Mouse (Mus musculus): ENCODE results near the gene Nrip1.

Gene Nrip1

DNA sequence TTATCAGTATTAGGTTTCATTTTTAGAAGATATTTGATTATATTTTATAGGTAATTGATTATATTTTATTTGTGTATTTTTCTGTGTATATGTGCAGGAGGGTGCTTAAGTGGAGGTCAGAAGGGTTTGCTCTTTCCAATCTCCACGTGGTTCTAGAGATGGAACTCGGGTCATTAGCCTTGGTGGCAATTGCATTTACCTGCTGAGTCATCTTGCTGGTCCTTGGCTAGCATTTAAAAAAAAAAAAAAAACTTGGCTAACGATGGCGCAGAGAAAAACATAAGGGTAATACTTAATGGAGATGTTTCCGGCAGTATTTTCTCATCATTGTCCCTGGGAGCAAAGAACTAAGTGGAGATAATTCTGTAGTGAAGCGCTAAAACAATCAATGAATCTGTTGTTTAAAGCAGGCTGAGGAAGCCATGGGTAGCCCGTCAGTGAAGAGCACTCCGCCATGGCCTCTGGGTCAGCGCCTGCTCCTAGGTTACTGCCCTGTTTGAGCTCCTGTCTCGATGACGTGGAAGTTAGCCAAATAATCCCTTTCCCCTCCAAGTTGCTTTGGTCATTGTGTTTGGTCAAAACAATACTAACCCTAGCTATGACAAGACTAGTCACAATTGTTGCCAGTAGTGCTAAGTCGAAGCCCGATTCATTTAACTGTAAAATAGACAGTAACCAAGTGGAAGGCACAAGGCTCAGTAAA, 25.8 kb downstream of the Nrip1 start:
- WGBS, result 74% methylated on average over 13 of the region's 13 CpGs

DNA sequence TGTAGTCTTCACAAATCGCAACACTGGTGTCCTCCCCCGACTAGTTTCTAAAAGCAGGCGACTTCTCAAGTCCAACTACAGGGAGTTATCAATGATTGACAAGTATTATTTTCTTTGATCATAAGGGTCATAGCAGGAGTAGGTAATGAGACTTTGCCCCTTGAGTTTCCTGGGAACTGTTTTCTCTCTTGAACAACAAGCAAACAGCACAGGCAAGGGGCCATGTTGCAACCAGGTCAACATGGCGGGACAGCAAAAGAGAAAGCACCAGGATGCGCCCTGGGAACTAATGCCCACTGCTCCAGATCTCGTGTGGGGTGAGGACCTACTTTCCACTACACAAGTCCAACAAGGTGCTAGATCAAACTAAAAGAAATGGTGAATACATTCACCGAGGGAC, 27.3 kb downstream of the Nrip1 start:
- WGBS, result 95% methylated on average over 7 of the region's 7 CpGs

GRCm38 (mm10) chr16:76344761-76345368, 28.8 kb downstream of the Nrip1 start:
- 70% methylated on average over 3 of the region's 3 CpGs for WGBS

DNA sequence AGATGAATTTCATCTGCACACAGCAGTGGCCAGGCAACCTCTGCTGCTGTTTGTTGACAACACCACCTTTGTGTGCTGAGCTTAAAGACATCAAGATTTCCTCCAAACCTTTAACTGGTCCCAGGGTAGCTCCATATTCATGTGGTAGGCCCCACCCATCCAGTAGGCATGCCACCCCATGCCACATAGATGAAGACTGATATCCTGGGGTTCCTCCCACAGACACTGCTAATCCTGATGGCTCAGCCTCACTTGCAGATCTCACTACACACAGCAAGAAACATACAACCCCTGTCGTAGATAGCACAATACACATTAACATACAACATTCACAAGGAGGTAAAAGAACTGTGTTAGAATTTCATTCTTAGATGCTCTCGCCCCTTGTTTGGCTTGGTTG, 29.6 kb downstream of the Nrip1 start:
- WGBS, result 96% methylated on average over 2 of the region's 2 CpGs

DNA sequence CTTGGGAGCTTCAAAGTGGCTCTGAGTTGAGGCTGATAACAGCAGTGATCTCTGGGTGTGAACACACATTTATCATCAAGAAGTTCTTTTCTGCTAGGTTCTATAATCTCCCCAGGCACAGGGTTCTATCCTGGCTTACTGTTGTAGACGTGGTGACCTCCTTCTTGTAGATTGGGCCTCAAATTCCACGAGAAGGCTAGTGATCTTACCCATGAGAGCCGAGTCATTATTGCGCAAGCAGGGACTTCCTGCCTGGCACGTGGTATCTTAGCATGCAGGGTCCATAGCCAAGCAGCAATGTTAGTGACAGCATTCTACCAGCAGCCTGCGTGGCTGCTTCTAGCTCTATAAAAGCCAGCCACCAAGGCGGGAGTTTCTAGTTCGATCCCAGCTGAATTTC, 32.0 kb downstream of the Nrip1 start:
- 73% methylated on average over 8 of the region's 8 CpGs for WGBS

DNA sequence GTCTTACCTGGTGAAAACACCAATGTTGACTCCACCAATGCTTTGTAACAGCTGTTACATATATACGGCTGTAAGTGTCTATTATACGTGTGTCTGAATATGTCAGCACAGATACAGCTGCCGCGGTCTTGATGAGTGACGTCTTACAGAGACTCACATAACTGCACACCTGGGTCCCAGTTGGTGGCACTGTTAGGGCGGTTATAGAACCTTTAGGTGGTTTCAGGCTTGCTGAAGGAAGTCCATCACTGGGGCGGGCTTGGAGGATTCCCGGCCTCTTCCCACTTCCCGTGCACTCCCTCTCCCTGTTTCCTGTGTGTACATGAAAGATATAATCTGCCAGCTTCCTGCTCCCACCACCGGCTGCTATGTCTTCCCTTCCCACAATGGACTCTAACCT, 34.4 kb downstream of the Nrip1 start:
- 67% methylated on average over 10 of the region's 10 CpGs for WGBS

- 60% methylated on average over 7 of the region's 7 CpGs for WGBS
Observed at GRCm38 (mm10) chr16:76337351-76337750, 36.3 kb downstream of the Nrip1 start.

DNA sequence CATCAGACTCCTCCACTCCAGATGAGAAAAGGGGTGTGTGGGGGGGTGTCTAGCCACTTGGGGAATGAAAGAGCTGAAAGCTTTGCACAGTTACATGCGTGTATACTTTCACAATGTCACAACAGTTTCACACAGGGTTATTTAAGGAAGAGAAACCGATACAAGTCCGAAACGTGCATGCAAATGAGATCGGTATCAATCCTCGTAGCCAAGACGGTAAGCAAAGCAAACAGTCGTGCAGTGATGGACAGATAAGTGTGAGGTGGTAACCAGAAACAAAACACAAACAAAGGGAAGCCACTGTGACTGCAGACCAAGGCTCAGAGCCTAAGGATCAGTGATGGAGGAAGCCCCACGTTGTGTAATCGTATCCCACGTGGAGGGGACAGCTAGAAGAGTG, 36.7 kb downstream of the Nrip1 start:
- WGBS, result 87% methylated on average over 11 of the region's 11 CpGs

DNA sequence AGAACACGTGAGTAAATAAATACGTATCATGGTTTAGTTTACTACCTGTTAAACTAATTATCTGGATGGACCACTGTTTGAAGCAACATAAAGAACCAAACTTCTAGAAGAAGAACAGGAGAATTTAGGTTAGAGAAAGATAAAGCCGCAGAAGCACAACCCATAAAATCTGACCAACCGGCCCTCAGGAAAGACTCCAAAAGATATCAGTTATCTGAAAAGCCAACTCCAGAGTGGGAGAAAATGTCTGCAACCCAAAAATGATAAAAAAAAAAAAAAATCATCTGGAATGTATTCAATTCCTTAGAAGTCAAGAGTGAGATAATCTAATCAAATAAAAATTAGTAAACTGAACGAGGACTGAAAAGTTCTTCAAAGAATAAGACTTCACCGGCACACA, 37.7 kb downstream of the Nrip1 start:
- WGBS, result 96% methylated on average over 6 of the region's 6 CpGs

- 76% methylated on average over 7 of the region's 7 CpGs for WGBS
Observed at GRCm38 (mm10) chr16:76332127-76332526, 41.5 kb downstream of the Nrip1 start.

GRCm38 (mm10) chr16:76331231-76331630, 42.4 kb downstream of the Nrip1 start:
- 57% methylated on average over 7 of the region's 7 CpGs for WGBS

DNA sequence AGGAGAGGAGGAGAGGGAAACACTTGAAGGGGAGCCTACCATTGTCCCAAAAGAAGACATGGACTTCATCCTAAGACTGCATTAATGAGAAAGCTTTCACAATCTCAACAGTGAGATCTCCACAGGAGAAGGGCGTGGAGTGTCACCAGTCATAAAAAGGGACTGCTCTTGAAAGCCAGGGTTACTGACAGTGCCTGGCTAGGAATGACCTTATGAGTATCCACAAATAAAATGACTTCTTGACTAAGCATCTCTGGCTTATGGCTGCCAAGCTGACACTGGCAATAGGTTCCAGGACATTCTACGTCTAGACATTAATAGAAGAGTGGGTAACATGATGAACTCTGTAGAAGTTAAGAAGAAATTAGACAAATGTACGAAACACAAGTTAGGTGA, 48.3 kb downstream of the Nrip1 start:
- WGBS, result 92% methylated on average over 3 of the region's 3 CpGs

DNA sequence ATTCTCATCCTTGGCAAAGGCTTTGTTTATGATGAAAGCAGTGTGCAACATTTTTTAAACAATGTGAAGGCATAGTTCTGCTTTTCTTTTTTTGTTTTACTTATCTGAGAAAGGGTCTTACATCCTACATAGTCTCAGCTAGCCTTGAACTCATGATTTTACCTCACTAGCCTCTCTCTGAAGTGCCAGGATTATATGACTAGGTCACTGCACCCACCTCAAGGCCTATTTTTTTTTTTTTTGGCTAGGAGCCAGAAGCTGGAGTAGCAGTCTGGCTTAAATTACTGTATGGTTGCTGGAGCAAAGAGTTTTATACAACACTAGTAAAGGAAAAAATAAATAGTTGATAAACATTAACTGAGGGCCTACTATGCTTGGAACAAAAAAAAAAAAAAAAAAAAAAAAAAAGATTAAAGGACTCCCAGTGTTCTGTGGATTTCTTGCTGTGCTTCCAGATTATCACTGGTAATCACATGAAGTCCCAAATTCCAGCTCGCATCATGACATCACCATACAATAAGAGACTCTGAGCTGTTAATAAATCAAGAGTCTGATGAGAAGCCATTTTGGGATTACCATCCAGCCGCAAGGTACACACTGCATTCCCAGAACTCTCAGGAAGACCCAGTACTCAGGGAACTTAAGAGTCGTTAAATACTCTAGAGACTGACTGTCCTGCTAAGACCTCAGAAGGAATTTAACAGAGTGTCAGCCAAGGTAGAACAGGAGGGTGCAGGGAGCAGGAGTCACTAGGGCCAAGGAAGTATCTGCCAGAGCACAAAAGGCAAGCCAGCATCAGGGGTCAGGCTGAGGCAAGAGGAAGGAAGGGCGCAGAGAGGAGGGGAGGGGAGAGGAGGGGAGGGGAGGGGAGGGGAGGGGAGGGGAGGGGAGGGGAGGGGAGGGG, 49.0 kb downstream of the Nrip1 start:
- WGBS, result 82% methylated on average over 3 of the region's 4 CpGs

DNA sequence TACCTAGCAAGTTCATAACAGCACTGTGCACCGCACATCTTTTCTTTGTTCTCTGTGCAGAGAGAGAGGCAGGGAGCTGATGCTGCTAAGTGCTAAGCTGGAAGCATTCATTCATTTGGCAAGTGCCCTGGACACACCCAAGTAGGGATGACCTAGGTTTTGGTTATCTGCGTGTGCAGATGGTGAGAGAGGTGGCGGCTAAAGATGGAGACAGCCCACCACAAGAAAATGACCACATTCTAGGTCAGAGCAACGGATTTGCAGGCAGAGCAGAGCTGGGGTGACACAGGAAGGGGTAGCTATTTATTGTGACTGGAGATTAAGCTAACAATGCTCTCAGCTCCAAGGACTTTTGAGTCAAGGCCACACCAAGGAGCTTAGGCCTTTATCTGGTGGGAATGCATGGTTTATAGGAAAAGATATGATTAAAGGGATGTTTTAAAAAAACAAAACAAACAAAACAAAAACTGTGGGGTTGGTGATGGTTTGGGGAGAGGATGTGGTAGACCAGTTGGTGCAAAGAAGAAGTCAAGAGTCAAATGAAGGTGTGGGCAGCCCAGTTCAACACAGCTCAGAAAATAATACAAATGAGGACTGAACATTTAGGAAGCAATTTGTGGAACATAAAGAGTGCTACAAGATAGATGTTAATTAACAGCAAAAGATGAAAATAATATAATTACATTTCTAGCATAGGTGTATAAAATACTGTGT, 49.9 kb downstream of the Nrip1 start:
- WGBS, result 76% methylated on average over 4 of the region's 4 CpGs

- WGBS, result 92% methylated on average over 2 of the region's 2 CpGs
Observed at GRCm38 (mm10) chr16:76323141-76323540, 50.5 kb downstream of the Nrip1 start.

GRCm38 (mm10) chr16:76321527-76322165, 52.0 kb downstream of the Nrip1 start:
- WGBS, result 13% methylated on average over 11 of the region's 11 CpGs

- 79% methylated on average over 5 of the region's 5 CpGs for WGBS
Observed at GRCm38 (mm10) chr16:76320118-76320473, 53.5 kb downstream of the Nrip1 start.

DNA sequence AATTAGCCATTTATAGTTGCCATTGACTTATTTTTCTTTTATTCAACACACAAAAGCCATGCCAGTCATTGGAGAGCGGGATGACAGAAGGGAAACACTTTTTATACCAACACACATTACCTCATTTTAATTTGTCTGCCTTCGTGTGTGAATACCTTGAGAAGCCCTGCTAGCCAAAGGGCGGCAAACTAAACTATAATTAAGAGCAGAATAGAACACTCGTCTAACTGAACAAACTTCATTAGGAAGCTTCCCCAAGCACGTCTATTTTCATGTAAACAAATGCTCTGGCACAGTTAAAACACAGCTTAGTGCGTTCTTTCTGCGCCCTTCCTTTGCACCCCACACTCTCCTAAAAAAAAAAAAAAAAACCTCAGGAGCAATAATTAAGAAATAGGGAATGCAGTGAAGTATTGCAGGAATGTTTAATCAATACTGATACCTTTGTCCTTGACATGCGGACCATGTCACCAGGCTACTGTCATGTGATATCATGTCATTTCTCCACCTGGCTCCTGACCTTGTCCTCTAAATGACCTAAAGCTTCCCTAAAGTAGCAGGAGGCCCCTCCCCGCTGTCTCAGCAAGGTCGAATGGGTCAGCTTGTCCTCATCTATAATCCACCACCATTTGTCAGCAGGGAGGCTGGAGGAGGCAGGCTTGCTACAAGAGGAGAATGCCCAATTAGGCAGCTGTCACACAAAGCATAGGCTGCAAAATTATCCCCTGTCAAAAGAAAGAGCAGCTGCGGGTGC, 54.1 kb downstream of the Nrip1 start:
- WGBS, result 67% methylated on average over 11 of the region's 11 CpGs

DNA sequence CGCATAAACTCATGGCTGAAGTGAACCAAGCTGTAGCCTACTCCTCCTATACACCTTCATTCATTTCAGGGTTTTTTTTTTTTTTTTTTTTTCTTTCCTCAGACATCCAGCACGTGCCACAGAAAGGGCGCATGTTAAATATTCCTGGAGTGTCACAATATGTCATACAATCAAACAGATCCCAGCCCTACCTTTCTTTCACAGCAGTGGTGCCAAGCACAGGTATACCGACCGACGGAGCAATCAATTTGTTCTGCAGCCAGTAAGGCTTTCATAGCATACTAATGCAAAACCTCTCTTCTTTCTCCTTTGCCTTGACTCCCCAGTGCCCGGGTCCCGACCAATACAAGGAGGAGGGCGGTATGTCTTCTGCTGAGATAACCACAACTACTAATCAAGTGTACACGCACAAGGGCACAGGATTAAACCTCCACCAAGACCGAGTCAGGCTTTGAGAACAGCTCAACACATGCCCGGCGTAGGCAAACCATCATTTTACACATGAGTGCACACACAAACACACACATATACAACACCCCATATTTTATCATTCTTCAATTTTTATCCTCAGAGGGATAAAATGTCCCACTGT, 55.2 kb downstream of the Nrip1 start:
- 68% methylated on average over 13 of the region's 13 CpGs for WGBS

All from cerebral cortex, adult 2 months (tissue).